Mouse (Mus musculus): ENCODE data around the gene Tmem200c.
A peak's percentile ranks its signal among the peaks of the same experiment; 100 is the strongest.

Tmem200c gene

DNA sequence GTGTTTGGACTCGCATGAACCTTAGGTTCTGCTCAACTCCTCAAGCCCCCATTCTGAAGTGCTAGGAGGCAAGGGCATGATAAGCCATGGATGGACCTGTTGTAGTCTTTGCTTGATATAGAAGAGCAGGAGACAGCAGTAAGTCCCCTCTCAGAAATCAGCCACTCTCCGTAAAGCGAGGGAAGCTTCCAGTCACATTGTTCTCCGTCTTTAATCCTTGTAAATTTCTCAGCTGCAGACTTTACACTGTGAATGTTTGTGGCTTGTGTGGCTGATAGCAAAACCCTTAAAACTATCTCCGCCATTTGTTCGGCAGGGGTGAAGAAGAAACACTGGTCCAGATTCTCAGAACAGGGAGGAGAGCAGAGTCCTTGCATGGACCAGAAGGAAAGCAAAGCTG lies at the start of gene Tmem200c:
Tmem200c (plus strand) TSS at position 301 of the 400 bp plus-strand sequence.
- DNase-seq = no peak

GRCm38 (mm10) chr17:68793741-68794140 lies 32.7 kb upstream of the Tmem200c start:
- DNase-seq = no peak

DNA sequence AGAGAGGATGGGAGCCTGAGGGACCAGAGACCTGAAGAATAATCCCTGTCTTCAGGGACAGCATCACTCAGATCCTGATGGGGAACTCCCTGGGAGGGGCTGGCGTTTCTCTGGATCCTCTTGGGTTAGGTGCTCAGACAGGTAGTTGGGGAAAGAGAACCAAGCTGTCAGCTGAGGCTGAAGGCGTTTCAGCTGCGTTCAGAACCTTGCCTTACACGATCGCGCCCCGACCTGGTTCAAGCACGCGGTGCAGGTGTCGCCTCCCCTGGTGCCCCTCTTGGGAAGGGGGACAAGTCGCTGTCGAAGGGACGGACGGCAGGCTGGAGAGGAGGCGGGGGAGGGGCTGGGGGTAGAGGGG lies 10.2 kb downstream of the Tmem200c start:
- no peak for DNase-seq

GRCm38 (mm10) chr17:68837013-68837858 lies 10.8 kb downstream of the Tmem200c start:
- DNase-seq = no peak

DNA sequence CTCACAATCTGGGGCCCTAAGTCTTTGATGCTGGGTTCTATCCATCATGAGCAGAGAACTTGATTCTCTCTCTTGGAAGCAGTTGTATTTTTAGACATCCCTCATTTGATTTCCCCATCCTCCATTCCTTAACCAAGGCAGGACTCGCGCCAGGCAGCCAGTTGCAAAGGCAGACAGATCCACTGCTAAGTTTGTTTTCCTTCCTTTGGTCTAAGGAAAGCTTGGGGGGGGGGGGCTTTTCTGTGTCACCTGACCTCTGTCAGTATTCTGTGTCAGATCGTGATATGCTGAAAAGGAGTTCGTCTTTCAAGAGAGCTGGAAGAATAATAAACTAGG lies 11.4 kb downstream of the Tmem200c start:
- DNase-seq = no peak

DNA sequence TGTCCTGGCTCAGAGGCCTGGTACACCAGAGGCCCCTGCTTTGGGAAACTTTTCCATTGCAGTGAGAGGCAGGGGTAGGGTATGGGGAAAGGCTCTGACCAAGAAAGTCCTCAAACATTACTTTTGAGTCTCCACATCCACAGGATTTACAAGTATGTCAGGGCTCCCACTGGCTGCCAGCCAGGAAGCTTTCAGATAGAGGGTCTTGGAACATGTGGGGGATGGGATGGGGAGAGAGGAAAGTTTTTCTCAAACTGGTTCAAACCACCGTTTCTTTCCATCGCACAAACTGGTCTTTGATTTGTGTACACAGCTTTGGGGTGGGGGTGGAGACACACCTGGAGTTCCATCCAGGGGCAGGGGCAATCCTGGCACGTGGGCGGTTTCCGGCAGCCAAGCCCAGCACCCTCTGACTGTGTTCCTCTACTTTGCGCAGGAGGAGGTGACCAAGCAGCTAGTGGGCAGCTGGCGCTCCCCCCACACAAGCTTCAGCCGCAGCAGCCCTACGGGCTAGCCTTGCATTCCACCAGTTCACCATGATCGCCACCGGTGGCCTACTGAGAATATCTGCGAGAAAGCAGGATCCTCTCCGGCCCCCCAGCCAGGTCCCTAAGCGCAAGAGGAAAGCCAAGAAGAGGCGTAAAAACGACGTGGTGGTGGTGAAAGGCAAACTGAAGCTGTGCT lies 13.6 kb downstream of the Tmem200c start:
- peak; percentile 3 for DNase-seq

DNA sequence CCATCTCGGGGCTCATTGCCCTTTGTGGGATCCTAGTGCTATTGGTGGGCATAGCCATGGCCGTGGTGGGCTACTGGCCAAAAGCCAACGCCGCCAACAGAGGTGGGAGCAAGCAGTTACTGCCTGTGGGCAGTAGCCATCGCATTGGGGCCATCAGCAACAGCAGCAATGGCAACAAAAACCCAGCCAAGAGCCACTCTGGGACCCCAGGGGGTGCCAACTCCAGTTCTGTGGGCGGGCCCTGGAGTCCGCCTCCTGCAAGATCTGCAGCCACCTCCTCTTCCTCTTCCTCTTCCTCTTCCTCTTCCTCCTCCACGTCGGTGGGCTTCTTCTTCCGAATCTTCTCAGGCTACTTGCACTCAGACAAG lies 14.1 kb downstream of the Tmem200c start:
- no peak for DNase-seq

DNA sequence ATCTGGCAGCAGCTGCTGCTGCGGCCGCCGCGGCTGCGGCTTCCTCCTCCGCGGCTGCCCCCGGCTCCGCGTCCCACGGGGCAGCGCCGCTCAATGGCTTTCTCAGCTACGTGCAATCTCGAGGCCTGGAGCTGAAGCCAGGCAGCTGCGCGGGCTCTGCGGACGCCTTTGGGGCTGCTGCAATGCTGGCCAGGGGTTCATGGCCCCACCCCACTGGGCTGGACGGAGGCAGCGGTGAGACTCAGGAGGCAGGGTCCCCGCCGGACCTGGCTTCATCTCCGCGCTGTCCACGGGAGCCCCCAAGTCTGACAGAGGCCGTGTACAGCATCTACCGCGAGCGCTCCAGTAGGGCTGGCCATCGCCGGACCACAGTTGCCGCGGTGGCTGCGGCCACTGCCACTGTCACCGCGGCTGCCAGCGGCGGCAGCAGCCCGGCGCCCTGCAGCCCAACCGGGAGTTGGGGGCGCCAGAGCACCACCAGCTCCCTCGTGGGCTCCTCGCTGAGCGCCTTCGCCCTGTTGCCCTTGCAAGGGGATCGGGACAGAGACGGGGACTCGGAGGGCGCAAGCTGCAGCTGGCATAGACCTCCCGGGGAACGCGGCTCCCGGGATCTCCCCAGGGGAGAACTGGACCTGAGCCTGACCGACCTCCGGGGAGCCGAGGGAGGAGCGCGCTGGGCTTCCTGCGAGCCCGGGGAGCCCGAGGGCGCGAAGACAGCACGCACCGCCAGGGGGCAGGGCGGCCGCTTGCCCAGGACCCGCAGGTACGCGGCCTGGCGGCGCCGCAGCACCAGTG lies 14.9 kb downstream of the Tmem200c start:
- peak; percentile 52 for DNase-seq

DNA sequence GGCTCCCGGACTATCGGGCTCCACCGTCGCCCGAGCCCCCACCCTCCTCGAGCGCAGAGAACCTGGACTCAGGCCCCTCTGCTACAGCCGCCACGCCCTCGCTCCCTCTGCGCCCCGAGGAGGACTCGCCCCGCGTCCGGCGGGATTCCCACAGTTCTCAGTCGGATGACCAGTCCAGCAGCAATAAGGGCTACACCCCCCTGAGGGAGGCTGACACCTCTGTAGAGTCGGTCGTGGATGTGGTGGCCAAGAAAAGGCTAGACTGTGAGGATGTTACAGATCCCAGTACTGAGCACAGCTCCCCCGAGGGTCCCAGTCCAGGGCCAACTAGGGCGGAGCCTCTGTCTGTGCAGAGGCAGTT lies 15.4 kb downstream of the Tmem200c start:
- DNase-seq = no peak

DNA sequence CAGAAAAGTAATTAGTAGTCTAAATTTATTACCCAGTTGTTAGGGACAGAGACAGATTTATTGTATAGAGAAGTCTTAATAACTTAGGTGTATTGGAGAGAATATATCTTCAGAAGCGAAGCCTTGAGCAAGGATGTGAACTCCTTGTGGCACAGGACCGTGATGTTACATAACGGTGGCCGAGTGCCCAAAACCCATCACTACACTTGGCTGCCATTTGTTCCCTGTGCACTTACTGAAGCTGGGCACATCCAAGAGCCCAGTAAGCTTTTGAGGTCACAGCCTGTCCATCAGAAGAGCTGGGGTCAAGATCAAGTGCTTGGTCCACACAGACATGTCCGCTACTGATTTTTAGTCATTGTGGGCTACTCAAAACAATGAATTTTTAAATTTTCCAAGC lies 19.5 kb downstream of the Tmem200c start:
- no peak for DNase-seq

- no peak for DNase-seq
Measured at GRCm38 (mm10) chr17:68848739-68849138, 22.3 kb downstream of the Tmem200c start.

- no peak for DNase-seq
Measured at GRCm38 (mm10) chr17:68852171-68852966, 25.9 kb downstream of the Tmem200c start.

- no peak for DNase-seq
Measured at GRCm38 (mm10) chr17:68864175-68864574, 37.8 kb downstream of the Tmem200c start.

- DNase-seq = peak; percentile 13
Measured at GRCm38 (mm10) chr17:68868439-68868838, 42.0 kb downstream of the Tmem200c start.

GRCm38 (mm10) chr17:68874021-68874420 lies 47.6 kb downstream of the Tmem200c start:
- no peak for DNase-seq

GRCm38 (mm10) chr17:68875251-68875650 lies 48.8 kb downstream of the Tmem200c start:
- DNase-seq = no peak

GRCm38 (mm10) chr17:68875917-68876495 lies 49.6 kb downstream of the Tmem200c start:
- DNase-seq = no peak

GRCm38 (mm10) chr17:68881725-68882524 lies 55.5 kb downstream of the Tmem200c start:
- peak; percentile 14 for DNase-seq

GRCm38 (mm10) chr17:68883474-68884083 lies 57.2 kb downstream of the Tmem200c start:
- no peak for DNase-seq

GRCm38 (mm10) chr17:68890672-68891071 lies 64.2 kb downstream of the Tmem200c start:
- no peak for DNase-seq

Data from lung, postnatal 10 days (tissue).